Mouse (Mus musculus) neural tube, embryonic 11.5 days (tissue): Measurements from ENCODE around the gene Fbxo10. TPM values are rescaled to one million over a fixed set of nuclear protein-coding genes. Genes with fewer than 3 reads are reported as not detected.
A peak's percentile ranks its signal among the peaks of the same experiment; 100 is the strongest.

Experiments
- ATAC-seq: fragments of 200-750 bp; cut with Nextera tagmentation; 2 replicates; pipeline ENCODE4 v1.8.0; 2017; ENCODE audit warnings: moderate number of reproducible peaks, mild to moderate bottlenecking, moderate TSS enrichment, moderate library complexity; ENCODE audit not compliant: insufficient read depth, low FRiP score, low TSS enrichment
- DNase-seq: peaks from one replicate; pipeline ENCODE4 v3.0.0-alpha.2; 2015; ENCODE audit warnings: low spot score
- H3K27ac ChIP-seq: fragments of 300-500 bp; sonication (generic); 2 replicates; pipeline ENCODE4 v1.5.1; 2014; ENCODE audit warnings: low read depth, mild to moderate bottlenecking, low read length
- H3K27me3 ChIP-seq: fragments of 300-500 bp; sonication (generic); 2 replicates; pipeline ENCODE4 v1.6.1; 2014; ENCODE audit warnings: mild to moderate bottlenecking, low read length, mixed read lengths; ENCODE audit not compliant: control insufficient read depth, insufficient read depth
- H3K36me3 ChIP-seq: fragments of 300-500 bp; sonication (generic); 2 replicates; pipeline ENCODE4 v1.6.1; 2014; ENCODE audit warnings: mild to moderate bottlenecking, low read length, moderate library complexity, mixed read lengths; ENCODE audit not compliant: control insufficient read depth, insufficient read depth
- H3K4me1 ChIP-seq: fragments of 300-500 bp; sonication (generic); 2 replicates; pipeline ENCODE4 v1.6.1; 2014; ENCODE audit warnings: low read length, mixed read lengths; ENCODE audit not compliant: control insufficient read depth, insufficient read depth
- H3K4me2 ChIP-seq: fragments of 300-500 bp; sonication (generic); 2 replicates; pipeline ENCODE4 v1.6.1; 2014; ENCODE audit warnings: low read depth, mild to moderate bottlenecking, moderate library complexity
- H3K4me3 ChIP-seq: fragments of 300-500 bp; sonication (generic); 2 replicates; pipeline ENCODE4 v1.5.1; 2014; ENCODE audit warnings: low read depth, low read length
- H3K9ac ChIP-seq: fragments of 300-500 bp; sonication (generic); 2 replicates; pipeline ENCODE4 v1.6.1; 2014; ENCODE audit warnings: mild to moderate bottlenecking, low read length
- H3K9me3 ChIP-seq: fragments of 300-500 bp; sonication (generic); 2 replicates; pipeline ENCODE4 v1.6.1; 2016; ENCODE audit warnings: low read length; ENCODE audit not compliant: control insufficient read depth
- WGBS: fragments of 180-500 bp; shearing (Covaris S2); extraction: QIAGEN DNeasy Blood & Tissue Kit; methylation state at CpG from one replicate; pipeline ENCODE4 v1.1.7; 2014; 5-methylcytosine and 5-hydroxymethylcytosine counted together
- polyA plus RNA-seq: library from polyadenylated mRNA; unstranded; fragments of >200 nt; fragmentation: Nextera tagmentation; extraction: Ambion mirVana; gene quantifications from 2 replicates; pipeline ENCODE4 v1.2.1, GENCODE M21; 2014

Fbxo10 gene
- polyA plus RNA-seq, 1 experiment from 2014 or later = 9.8 TPM

DNA sequence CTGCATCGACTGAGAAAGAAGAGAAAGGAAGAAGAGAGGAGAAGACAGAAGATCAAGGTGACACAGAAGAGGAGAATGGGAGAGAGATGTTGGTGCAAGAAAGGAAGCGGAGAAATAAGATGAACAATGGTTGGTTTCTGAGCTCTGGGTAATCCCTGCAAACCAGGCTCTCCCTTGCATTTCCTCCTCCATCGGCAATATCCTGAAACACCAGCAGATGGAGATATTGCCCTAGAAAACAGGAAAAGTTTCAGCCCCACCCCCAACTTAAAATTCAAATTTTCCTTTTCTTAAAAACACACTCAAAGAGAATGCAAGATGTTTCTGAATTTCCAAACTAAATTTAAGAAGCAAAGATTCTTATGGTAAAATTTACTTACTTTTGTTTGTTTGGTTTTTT is 68.8 kb downstream of the Fbxo10 start:
- whole genome bisulfite sequencing = 16% methylated on average over 3 of the region's 3 CpGs
- H3K9ac ChIP-seq = no peak overlapping the region

GRCm38 (mm10) chr4:45013537-45013936 is 70.9 kb downstream of the Fbxo10 start:
- 0% methylated on average over 2 of the region's 2 CpGs for WGBS
- Histone ChIP-seq H3K9ac (no peak overlapping the region; the same call in 1 of the 2 replicates), H3K27ac (no peak overlapping the region)

More for the DNA sequence above, 68.8 kb downstream of the Fbxo10 start:
- Histone ChIP-seq H3K27me3 (no peaks in the 10 kb centered on the region), H3K4me3 (no peak overlapping the region), H3K36me3 (no peaks in the 10 kb centered on the region), H3K9me3 (no peaks in the 10 kb centered on the region), H3K4me2 (no peak overlapping the region), H3K4me1 (peaks cover 15% of the 10 kb centered on the region), H3K27ac (no peak overlapping the region)
- DNase-seq (peak; percentile 31), ATAC-seq (no peak)

GRCm38 (mm10) chr4:45013031-45013431 is 71.4 kb downstream of the Fbxo10 start:
- Histone ChIP-seq H3K9ac (peak overlapping the region; percentile 67), H3K4me3 (peak overlapping the region; percentile 56), H3K9me3 (no peaks in the 10 kb centered on the region), H3K27ac (0 out of 2 replicates have a peak overlapping the region, but pooled peaks have one; percentile 7), H3K4me2 (peak overlapping the region; percentile 68), H3K27me3 (no peaks in the 10 kb centered on the region), H3K36me3 (no peaks in the 10 kb centered on the region), H3K4me1 (peaks cover 16% of the 10 kb centered on the region)
- ATAC-seq (no peak), DNase-seq (no peak)
- under 1% methylated on average over 13 of the region's 13 CpGs for WGBS

More at GRCm38 (mm10) chr4:45013537-45013936, 70.9 kb downstream of the Fbxo10 start:
- Histone ChIP-seq H3K4me1 (peaks cover 16% of the 10 kb centered on the region), H3K4me2 (peak overlapping the region; percentile 68), H3K4me3 (peak overlapping the region; percentile 56), H3K27me3 (no peaks in the 10 kb centered on the region), H3K36me3 (no peaks in the 10 kb centered on the region), H3K9me3 (no peaks in the 10 kb centered on the region)
- ATAC-seq (no peak), DNase-seq (no peak)

GRCm38 (mm10) chr4:45012105-45012975 is 72.1 kb downstream of the Fbxo10 start, which contains the start of gene Zbtb5:
Gene Zbtb5, minus strand, starts transcription at chr4:45012412.
- H3K4me2 ChIP-seq = peak within 1 kb of the TSS; percentile 68
- peak; percentile 98 for ATAC-seq
- no peaks in the 10 kb centered on the region for H3K36me3 ChIP-seq
- WGBS = under 1% methylated on average over 58 of the region's 63 CpGs
- H3K27me3 ChIP-seq = no peaks in the 10 kb centered on the region
- no peaks in the 10 kb centered on the region for H3K9me3 ChIP-seq
- H3K4me1 ChIP-seq = peaks cover 16% of the 10 kb centered on the region
- H3K4me3 ChIP-seq = peak within 1 kb of the TSS; percentile 70
- H3K9ac ChIP-seq = peak within 1 kb of the TSS; percentile 81
- peak within 1 kb of the TSS; percentile 90 for H3K27ac ChIP-seq
- peak; percentile 99 for DNase-seq

DNA sequence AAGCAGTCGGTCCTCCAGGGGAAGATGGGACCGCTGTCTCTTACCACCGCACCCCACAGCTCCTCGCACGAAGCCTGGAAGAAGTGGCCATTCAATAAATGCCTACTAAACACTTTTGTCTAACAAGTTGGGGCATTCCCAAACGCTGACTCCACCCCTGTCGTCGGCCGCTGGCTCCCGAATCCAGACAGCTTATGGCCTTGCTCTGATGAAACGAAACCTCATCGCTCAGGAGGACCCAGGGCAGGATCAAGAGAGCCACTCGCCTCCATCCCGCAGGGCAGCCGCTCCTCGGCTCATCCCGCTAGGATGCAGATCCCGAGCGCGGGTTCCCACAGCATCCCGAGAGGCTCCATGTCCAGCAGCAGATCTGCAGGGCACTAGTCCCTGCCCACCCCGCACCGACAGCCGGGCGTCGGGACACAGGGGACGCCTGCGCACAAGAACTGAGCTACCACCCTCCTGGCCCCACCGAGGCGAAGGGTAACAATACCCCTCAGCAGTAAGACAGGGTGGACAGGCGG is 72.8 kb downstream of the Fbxo10 start:
- no peaks in the 10 kb centered on the region for H3K9me3 ChIP-seq
- ATAC-seq = peak; percentile 81
- no peaks in the 10 kb centered on the region for H3K36me3 ChIP-seq
- no peaks in the 10 kb centered on the region for H3K27me3 ChIP-seq
- H3K27ac ChIP-seq = peak overlapping the region; percentile 90
- peak overlapping the region; percentile 48 for H3K4me2 ChIP-seq
- peaks cover 16% of the 10 kb centered on the region for H3K4me1 ChIP-seq
- DNase-seq = no peak
- peak overlapping the region; percentile 70 for H3K4me3 ChIP-seq
- WGBS = under 1% methylated on average over 31 of the region's 31 CpGs
- peak overlapping the region; percentile 81 for H3K9ac ChIP-seq

DNA sequence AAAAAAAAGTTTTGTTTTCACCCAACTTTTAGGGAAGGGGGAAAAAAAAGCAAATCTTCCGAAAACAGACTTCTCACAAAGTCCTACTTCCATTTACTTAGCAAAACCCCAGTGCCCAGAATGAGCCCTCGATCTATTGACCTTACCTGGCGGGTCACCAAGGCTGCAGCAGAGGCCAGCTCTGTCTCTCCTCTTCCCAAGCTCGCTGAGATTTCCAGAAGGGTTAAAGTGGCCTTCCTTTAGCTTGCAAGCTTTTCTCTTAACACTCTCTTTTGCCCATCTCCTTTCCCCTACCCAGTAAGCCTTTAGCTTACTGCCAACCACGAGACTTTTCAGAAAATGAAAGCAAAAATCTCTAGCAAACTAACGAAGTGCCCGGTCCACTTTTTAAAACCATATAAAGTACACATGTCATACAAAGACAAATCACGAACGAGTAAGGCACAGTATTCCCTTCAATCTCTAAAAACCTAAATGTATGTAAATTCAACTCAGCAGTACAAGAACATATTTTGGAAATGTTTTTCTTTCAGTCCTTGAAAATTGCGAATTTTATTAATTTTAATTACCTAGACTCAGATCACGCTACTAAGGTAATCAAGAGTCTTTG is 73.5 kb downstream of the Fbxo10 start:
- no peaks in the 10 kb centered on the region for H3K27me3 ChIP-seq
- no peak for ATAC-seq
- peak overlapping the region; percentile 70 for H3K4me3 ChIP-seq
- H3K9me3 ChIP-seq = no peaks in the 10 kb centered on the region
- H3K36me3 ChIP-seq = no peaks in the 10 kb centered on the region
- DNase-seq = no peak
- H3K4me2 ChIP-seq = peak overlapping the region; percentile 48
- 14% methylated on average over 11 of the region's 11 CpGs for WGBS
- H3K9ac ChIP-seq = peak overlapping the region; percentile 81
- H3K27ac ChIP-seq = peak overlapping the region; percentile 90; the same call in 1 of the 2 replicates
- H3K4me1 ChIP-seq = peaks cover 16% of the 10 kb centered on the region

GRCm38 (mm10) chr4:45005452-45005851 is 79.0 kb downstream of the Fbxo10 start:
- Histone ChIP-seq H3K4me3 (no peak overlapping the region), H3K27me3 (no peaks in the 10 kb centered on the region), H3K4me2 (no peak overlapping the region), H3K27ac (no peak overlapping the region), H3K9me3 (no peaks in the 10 kb centered on the region), H3K9ac (no peak overlapping the region), H3K4me1 (peaks cover 7% of the 10 kb centered on the region), H3K36me3 (no peaks in the 10 kb centered on the region)
- 82% methylated on average over 3 of the region's 3 CpGs for WGBS
- no peak for ATAC-seq
- DNase-seq = no peak

- DNase-seq (no peak), ATAC-seq (no peak)
- no peak overlapping the region for H3K4me2 ChIP-seq
- no peaks in the 10 kb centered on the region for H3K4me1 ChIP-seq
- 91% methylated on average over 6 of the region's 6 CpGs for WGBS
- no peak overlapping the region for H3K9ac ChIP-seq
- H3K27ac ChIP-seq = no peak overlapping the region
- H3K27me3 ChIP-seq = no peaks in the 10 kb centered on the region
- no peak overlapping the region for H3K4me3 ChIP-seq
- no peaks in the 10 kb centered on the region; the same call in 1 of the 2 replicates for H3K36me3 ChIP-seq
- no peaks in the 10 kb centered on the region for H3K9me3 ChIP-seq
Observed at GRCm38 (mm10) chr4:45000001-45000400, 84.4 kb downstream of the Fbxo10 start.
